Mouse (Mus musculus) cortical plate, adult 2 months (tissue): ENCODE results near the gene Cenpm. TPM values are rescaled to one million over a fixed set of nuclear protein-coding genes. Genes with fewer than 3 reads are reported as not detected.

Source experiments
- H3K27ac ChIP-seq: fragments of 200-500 bp; 2 replicates; pipeline ENCODE4 v1.5.1; 2012; ENCODE audit warnings: low read length, control low read depth, inconsistent platforms; ENCODE audit not compliant: insufficient read depth
- H3K4me1 ChIP-seq: fragments of 200-500 bp; 2 replicates; pipeline ENCODE4 v1.6.1; 2011; ENCODE audit warnings: low read length; ENCODE audit not compliant: control insufficient read depth, insufficient read depth
- H3K4me3 ChIP-seq: fragments of 200-500 bp; 2 replicates; pipeline ENCODE4 v1.5.1; 2011; ENCODE audit warnings: mild to moderate bottlenecking, low read length, control low read depth; ENCODE audit not compliant: insufficient read depth
- CTCF ChIP-seq: fragments of 200-500 bp; IDR thresholded peaks from 2 replicates; pipeline ENCODE4 v1.5.1; 2011; ENCODE audit warnings: mild to moderate bottlenecking, control low read depth, low read length; ENCODE audit not compliant: insufficient read depth; ENCODE audit errors: extremely low read depth
- POLR2A ChIP-seq: fragments of 200-500 bp; IDR thresholded peaks from 2 replicates; pipeline ENCODE4 v1.6.1; 2011; ENCODE audit warnings: mild to moderate bottlenecking, low read length, control low read depth; ENCODE audit not compliant: insufficient read depth; ENCODE audit errors: extremely low read depth
- polyA plus RNA-seq: library from polyadenylated mRNA; depleted of rRNA; stranded (reverse); fragments of >200 nt; gene quantifications from 2 replicates; pipeline ENCODE4 v1.2.3, GENCODE M21; 2012

Gene Cenpm
- polyA plus RNA-seq, 1 experiment, result 7.0 TPM

DNA sequence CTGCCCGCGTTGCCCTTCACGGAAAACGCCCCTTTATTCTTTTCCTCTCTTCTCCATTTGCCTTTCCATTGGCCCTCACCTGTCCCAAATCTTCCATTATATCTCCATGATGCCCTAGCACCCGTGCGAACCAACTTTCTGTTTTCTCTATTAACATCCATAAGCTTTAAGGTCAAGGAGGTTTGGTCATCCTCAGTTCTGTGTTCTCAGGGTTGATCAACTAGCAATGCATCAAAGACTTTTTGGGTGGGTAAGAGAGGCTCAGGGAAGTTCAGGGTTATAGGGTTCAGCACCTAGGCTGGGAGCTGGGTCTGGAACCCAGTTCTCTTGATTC is 30.0 kb upstream of the Cenpm start, which contains the start of gene Sept3:
Gene Sept3, plus strand, starts transcription at position 301 of the 334 bp plus-strand sequence.
- peaks cover 7% of the 10 kb centered on the region for H3K4me1 ChIP-seq
- TF ChIP-seq CTCF (no peak), POLR2A (no peak)
- peak within 1 kb of the TSS; percentile 87 for H3K4me3 ChIP-seq
- H3K27ac ChIP-seq, result peak within 1 kb of the TSS; percentile 79

DNA sequence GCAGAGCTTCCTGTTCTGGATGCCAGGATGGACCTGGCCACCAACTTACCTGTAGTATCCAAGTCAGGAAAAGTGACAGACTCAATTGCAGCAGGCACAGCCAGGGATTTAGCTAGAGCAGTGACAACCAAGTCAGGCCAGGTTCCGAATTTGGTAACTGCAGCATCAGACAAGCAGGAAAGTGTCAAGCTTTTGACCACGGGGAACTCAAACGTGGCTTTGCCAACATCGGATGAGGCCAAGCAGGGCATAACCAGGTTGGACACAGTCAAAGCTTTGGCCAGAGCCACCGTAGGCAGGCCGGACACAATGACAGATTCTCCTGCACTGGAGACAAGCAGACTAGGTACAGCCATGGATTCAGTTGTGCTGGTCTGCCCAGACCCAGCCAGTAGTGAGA is 27.7 kb upstream of the Cenpm start:
- peaks cover 6% of the 10 kb centered on the region for H3K4me1 ChIP-seq
- H3K27ac ChIP-seq, result no peak overlapping the region
- H3K4me3 ChIP-seq, result no peak overlapping the region
- no peak for TF ChIP-seq CTCF
- no peak for TF ChIP-seq POLR2A

DNA sequence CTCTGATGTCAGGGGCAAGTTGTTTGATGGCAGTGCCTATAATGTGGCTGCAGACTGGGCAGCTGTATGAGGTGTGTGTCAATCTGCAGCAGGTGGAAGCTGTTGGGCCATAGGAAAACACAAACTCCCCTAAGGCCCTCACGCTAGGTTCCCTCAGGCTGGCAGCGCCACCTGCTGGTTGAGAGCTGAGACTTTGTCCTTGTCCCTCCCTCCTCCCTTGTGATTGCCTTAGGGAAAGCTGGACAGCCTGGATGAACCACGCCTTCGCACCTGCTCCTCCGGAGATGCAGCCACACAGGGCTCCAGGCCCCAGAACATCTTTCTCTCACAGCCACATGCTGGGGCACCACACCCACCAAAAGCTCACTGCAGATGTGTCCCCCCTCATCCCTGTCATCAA is 26.7 kb upstream of the Cenpm start:
- TF ChIP-seq CTCF, result peak; percentile 97
- no peak for TF ChIP-seq POLR2A
- Histone ChIP-seq H3K4me3 (no peak overlapping the region), H3K4me1 (peaks cover 2% of the 10 kb centered on the region; the same call in 1 of the 2 replicates), H3K27ac (no peak overlapping the region)

DNA sequence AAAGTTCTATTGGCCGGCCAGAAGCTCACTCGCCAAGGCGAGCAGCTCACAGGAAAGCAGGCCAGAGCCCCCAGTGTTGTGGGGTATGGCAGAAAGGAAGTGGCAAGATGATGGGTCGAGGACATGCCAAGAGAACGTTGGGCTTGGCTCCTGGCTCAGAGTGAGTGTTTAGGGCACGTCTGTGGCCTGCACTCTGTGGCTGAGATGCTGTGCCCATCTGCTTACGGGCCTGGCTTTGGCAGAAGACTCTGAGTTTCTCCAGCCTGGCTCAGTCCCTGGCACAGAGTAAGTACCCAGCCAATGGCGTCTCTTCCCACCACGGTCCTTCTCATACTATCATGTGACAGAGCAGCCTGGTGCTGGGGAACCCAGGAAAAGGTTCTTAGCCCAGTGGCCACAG is 24.2 kb upstream of the Cenpm start:
- Histone ChIP-seq H3K4me1 (peaks cover 2% of the 10 kb centered on the region; the same call in 1 of the 2 replicates), H3K4me3 (no peak overlapping the region), H3K27ac (no peak overlapping the region)
- TF ChIP-seq CTCF (no peak), POLR2A (no peak)

DNA sequence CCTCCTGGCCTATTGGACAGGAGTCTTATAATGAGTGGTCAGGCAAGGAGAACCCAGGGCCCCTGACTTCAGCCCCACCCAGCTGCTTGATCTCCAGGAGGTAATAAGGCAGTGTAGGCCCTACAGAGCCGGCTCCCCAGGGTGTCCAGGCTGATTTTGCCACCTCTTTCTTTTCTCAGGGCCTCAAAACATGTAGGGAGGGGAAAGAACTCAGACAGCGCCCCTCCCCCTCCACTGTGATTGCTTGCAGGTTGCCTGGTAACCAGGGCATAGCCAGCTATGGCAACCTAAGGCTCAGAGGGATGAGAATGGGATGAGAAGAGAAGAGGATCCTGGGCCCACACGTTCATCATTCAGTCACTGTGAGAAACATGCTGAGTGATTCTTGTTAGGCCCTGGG is 23.6 kb upstream of the Cenpm start:
- TF ChIP-seq CTCF (no peak), POLR2A (no peak)
- H3K4me3 ChIP-seq, result no peak overlapping the region
- H3K27ac ChIP-seq, result no peak overlapping the region
- H3K4me1 ChIP-seq, result peaks cover 2% of the 10 kb centered on the region; the same call in 1 of the 2 replicates

DNA sequence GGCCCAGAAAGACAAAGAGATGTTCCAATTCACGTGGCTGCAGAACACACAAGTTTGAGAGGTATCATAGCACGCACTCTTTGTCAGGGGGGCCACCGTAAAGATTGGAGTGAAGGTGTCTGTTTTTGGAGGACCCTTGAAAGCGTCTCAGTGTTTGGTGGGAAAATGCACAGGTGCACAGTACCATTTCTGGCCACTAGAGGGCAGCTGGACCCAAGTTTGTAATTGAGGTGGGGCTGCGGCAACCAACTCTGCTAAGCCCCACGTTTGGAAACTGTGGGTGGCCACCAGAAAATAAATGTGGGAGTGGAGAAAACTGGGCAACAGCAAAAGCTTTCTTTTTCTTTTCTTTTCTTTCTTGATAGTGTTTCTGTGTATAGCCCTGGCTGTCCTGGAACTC is 21.8 kb upstream of the Cenpm start:
- peaks cover 2% of the 10 kb centered on the region; the same call in 1 of the 2 replicates for H3K4me1 ChIP-seq
- no peak overlapping the region for H3K27ac ChIP-seq
- H3K4me3 ChIP-seq, result no peak overlapping the region
- TF ChIP-seq POLR2A (no peak), CTCF (peak; percentile 82)

DNA sequence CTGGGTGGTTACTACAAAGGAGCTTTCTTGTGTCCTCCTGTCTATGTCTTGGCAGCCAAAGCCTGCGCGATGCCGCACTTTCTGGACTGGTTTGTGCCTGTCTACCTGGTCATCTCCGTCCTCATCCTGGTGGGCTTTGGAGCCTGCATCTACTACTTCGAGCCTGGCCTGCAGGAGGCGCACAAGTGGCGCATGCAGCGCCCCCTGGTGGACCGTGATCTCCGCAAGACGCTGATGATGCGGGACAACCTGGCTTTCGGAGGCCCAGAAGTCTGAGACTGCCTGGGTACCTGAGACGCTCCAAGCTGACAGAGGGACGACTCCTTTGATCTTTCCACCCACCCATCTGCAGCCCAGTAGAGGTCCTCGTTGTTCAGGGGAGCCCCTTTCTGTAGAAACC is 15.0 kb upstream of the Cenpm start:
- Histone ChIP-seq H3K4me3 (no peak overlapping the region), H3K27ac (no peak overlapping the region), H3K4me1 (peaks cover 3% of the 10 kb centered on the region; the same call in 1 of the 2 replicates)
- peak; percentile 98 for TF ChIP-seq CTCF
- no peak for TF ChIP-seq POLR2A

DNA sequence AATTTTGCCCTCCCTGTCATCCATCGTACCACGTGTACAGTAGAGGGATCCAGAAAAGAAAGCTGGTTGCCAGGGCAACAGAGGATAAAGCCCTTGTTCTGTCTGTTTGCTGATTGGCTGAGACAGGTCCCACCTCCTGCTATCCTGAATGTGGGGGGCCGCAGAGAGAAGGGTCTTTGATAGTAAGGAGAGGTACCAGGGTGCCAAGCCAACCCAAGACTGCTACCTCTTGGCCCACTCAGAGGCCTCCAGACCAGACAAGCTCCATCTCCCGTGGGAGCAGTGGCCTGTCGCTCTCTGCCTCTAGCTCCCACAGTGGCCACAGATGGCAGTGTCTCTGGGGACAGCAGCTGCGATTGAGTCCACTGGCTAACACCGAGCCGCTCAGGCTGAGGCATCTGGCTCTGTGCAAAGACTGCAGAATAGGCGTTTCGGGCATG is 11.4 kb upstream of the Cenpm start:
- Histone ChIP-seq H3K27ac (peak overlapping the region; percentile 74), H3K4me3 (peak overlapping the region; percentile 76), H3K4me1 (peaks cover 3% of the 10 kb centered on the region; the same call in 1 of the 2 replicates)
- TF ChIP-seq CTCF (peak; percentile 28), POLR2A (peak; percentile 77)

DNA sequence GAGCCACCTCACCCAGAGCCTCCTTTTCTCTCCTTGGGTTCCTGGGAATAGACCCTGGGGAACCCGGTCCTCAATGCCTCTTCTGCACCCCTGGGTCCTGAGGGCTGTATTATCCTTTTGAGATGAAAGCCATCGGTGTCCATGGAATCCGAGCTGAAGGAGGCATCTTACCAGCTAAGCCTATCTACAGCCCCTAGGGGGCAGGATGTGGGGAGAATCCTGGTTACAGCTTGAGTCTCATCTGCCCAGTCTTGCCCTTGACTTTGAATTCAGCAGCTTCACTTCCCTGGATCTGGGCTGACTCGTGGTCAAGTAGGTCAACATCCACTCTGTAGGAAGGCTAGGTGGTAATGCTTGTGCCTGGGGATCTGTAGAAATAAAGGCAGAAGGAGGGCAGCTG is 10.7 kb upstream of the Cenpm start:
- peak overlapping the region; percentile 74 for H3K27ac ChIP-seq
- peak overlapping the region; percentile 76 for H3K4me3 ChIP-seq
- TF ChIP-seq POLR2A (no peak), CTCF (peak; percentile 66)
- H3K4me1 ChIP-seq, result peaks cover 3% of the 10 kb centered on the region; the same call in 1 of the 2 replicates

DNA sequence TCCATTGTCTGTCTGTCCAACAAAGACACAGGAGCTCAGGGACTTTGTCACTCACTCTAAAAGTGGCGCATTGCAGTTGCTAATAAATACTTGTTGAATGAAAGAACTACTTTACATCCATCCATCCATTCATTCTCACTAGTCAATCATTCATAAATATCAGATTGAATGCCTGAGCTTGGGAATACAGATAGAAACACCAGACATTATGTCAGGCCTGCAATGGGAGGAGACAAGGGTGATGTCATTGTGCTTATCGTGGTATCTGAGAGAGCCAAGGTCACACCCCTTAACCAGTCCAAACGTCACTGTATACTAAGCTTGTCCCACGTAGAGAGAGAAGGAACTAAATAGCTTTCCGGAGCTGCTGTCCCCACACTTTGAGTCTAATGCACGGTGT is 7.5 kb upstream of the Cenpm start, which contains the start of gene 1500009C09Rik:
Gene 1500009C09Rik, plus strand, starts transcription at position 301 of the 400 bp plus-strand sequence.
- Histone ChIP-seq H3K27ac (no peak within 1 kb of the TSS), H3K4me3 (no peak within 1 kb of the TSS), H3K4me1 (peaks cover 3% of the 10 kb centered on the region; the same call in 1 of the 2 replicates)
- TF ChIP-seq POLR2A, result no peak
- TF ChIP-seq CTCF, result no peak

DNA sequence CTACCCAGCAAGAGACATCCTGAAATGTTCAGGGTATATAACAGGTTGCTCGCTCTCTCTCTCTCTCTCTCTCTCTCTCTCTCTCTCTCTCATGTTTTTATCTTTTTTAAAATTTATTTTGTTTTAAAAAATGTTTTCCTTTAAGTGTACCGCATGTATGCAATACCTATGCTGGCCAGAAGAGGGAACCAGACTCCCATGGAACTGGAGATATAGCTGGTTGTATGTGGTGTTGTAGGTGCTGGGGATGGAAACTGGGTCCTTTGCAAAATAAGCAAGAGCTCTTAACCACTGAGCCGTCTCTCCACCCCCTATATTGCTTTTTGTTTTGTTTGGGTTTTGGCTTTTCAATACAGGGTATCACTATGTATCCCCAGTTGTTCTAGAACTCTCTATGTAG is 7.0 kb upstream of the Cenpm start:
- Histone ChIP-seq H3K4me1 (peaks cover 3% of the 10 kb centered on the region; the same call in 1 of the 2 replicates), H3K4me3 (no peak overlapping the region), H3K27ac (no peak overlapping the region)
- TF ChIP-seq CTCF (0 out of 2 replicates have a peak, but pooled peaks have one; percentile 7), POLR2A (no peak)
